Mouse (Mus musculus): ENCODE data around the gene Met.

- TF ChIP-seq CTCF (IDR thresholded peaks at IDR 0.05; ENCODE audit: low read depth, low read length) = no peak
- no peak for TF ChIP-seq POLR2A (IDR thresholded peaks at IDR 0.05; ENCODE audit: insufficient read depth, low read length)
- TF ChIP-seq EP300 (IDR thresholded peaks at IDR 0.05; ENCODE audit: insufficient read depth, low read depth, low read length) = no peak
Measured at GRCm38 (mm10) chr6:17611352-17612010, 147.9 kb downstream of the Met start.

Data from ES-Bruce4 (cell line).